Mouse (Mus musculus) heart, embryonic 12.5 days (tissue): ENCODE results near the gene Ptpn3. TPM values are rescaled to one million over a fixed set of nuclear protein-coding genes. Genes with fewer than 3 reads are reported as not detected.

Experiments used
- ATAC-seq: fragments of 200-750 bp; cut with Nextera tagmentation; 2 replicates; pipeline ENCODE4 v1.8.0; 2017; ENCODE audit warnings: moderate TSS enrichment, moderate library complexity; ENCODE audit not compliant: insufficient number of reproducible peaks, low FRiP score
- H3K27ac ChIP-seq: fragments of 300-500 bp; sonication (generic); 2 replicates; pipeline ENCODE4 v1.5.1; 2016; ENCODE audit warnings: mild to moderate bottlenecking, moderate library complexity; ENCODE audit not compliant: poor library complexity, severe bottlenecking
- H3K27me3 ChIP-seq: fragments of 300-500 bp; sonication (generic); replicated peaks from 2 replicates; pipeline ENCODE4 v1.6.1; 2016; ENCODE audit warnings: mild to moderate bottlenecking, moderate library complexity
- H3K36me3 ChIP-seq: fragments of 300-500 bp; sonication (generic); 2 replicates; pipeline ENCODE4 v1.6.1; 2016; ENCODE audit warnings: mild to moderate bottlenecking, moderate library complexity
- H3K4me1 ChIP-seq: fragments of 300-500 bp; sonication (generic); replicated peaks from 2 replicates; pipeline ENCODE4 v1.6.1; 2016; ENCODE audit warnings: mild to moderate bottlenecking
- H3K4me2 ChIP-seq: fragments of 300-500 bp; sonication (generic); 2 replicates; pipeline ENCODE4 v1.6.1; 2016; ENCODE audit warnings: mild to moderate bottlenecking, moderate library complexity
- H3K4me3 ChIP-seq: fragments of 300-500 bp; sonication (generic); 2 replicates; pipeline ENCODE4 v1.5.1; 2016; ENCODE audit warnings: mild to moderate bottlenecking
- H3K9ac ChIP-seq: fragments of 300-500 bp; sonication (generic); 2 replicates; pipeline ENCODE4 v1.6.1; 2016; ENCODE audit warnings: mild to moderate bottlenecking, moderate library complexity
- H3K9me3 ChIP-seq: fragments of 300-500 bp; sonication (generic); replicated peaks from 2 replicates; pipeline ENCODE4 v1.6.1; 2016; ENCODE audit warnings: mild to moderate bottlenecking, moderate library complexity
- WGBS: fragments of 180-500 bp; shearing (Covaris S2); methylation state at CpG from one replicate; pipeline ENCODE4 v1.1.7; 2016; 5-methylcytosine and 5-hydroxymethylcytosine counted together
- polyA plus RNA-seq: library from polyadenylated mRNA; unstranded; fragments of >200 nt; fragmentation: Nextera tagmentation; extraction: Ambion mirVana; gene quantifications from 2 replicates; pipeline ENCODE4 v1.2.1, GENCODE M21; 2016

The Ptpn3 gene
- polyA plus RNA-seq, 1 experiment from 2014 or later: 1.7 TPM

DNA sequence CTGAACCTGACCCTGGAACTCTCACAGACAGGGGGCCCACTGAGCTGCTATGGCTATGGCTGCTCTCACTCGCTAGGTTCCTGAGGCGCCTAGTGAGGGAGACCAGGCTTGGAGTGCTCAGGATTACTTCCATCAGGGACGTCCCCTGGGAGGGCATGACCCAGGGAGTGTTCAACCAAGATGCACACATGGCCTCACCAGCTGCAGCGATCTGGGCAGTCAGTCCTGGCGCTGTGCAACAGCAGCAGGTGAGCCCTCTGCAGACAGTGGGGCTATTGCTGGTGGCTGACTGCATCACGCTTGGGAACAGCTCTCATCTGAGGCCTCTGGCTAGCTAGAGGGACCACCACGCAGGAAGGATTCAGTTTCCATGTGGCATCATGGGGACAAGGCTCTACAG is 63.5 kb downstream of the Ptpn3 start:
- H3K9ac ChIP-seq: no peak overlapping the region
- no peak for ATAC-seq
- H3K27ac ChIP-seq: no peak overlapping the region
- no peak overlapping the region for H3K4me2 ChIP-seq
- H3K4me1 ChIP-seq: peaks cover 51% of the 10 kb centered on the region
- no peaks in the 10 kb centered on the region for H3K36me3 ChIP-seq
- no peaks in the 10 kb centered on the region for H3K27me3 ChIP-seq
- 76% methylated on average over 7 of the region's 7 CpGs for WGBS
- H3K4me3 ChIP-seq: no peak overlapping the region
- H3K9me3 ChIP-seq: no peaks in the 10 kb centered on the region

DNA sequence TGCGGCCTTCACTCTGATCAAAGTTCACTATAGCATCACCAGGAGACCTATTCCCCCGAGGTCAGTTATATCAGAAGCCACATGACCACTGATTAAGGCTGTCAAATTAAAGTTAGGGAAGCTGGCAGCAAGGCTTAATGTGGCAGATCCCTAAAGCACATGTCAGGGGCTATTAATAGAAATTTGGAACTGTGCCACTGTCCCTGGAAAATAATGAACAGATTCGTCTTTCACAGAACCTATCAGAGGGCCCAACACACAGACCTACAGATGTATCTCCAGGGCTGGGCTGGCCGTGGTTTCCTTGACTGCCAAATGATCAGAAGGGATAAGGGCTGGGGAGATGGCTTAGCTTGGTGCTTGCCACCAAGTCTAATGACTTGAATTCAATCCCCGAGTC is 65.1 kb downstream of the Ptpn3 start:
- no peaks in the 10 kb centered on the region for H3K9me3 ChIP-seq
- H3K4me1 ChIP-seq: peaks cover 41% of the 10 kb centered on the region
- H3K36me3 ChIP-seq: peaks cover 7% of the 10 kb centered on the region; the same call in 1 of the 2 replicates
- H3K4me2 ChIP-seq: no peak overlapping the region
- H3K27me3 ChIP-seq: no peaks in the 10 kb centered on the region
- ATAC-seq: 0 out of 2 replicates have a peak, but pooled peaks have one; percentile 66
- peak overlapping the region; percentile 77 for H3K27ac ChIP-seq
- H3K4me3 ChIP-seq: no peak overlapping the region
- 31% methylated on average over 5 of the region's 5 CpGs for WGBS
- no peak overlapping the region for H3K9ac ChIP-seq

DNA sequence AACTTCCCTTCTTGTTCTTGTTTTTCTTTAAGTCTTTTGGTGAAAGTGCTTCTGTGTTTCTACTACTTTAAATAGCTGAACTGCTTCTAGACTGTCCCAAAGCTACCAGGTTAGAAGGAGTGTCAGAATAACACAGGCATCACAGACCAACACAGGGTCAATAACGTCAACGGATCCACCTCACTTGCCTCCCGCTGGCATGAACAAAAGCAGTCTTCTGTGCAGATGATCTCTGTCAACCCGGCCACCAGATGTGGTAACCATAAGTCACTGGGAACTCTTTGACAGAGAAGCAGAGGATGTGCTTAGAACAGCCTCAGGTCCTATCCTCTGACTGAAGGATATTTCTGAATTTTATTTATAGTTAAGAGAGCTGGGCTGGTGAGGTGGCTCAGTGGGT is 65.9 kb downstream of the Ptpn3 start:
- no peak overlapping the region for H3K4me2 ChIP-seq
- no peaks in the 10 kb centered on the region for H3K9me3 ChIP-seq
- no peak overlapping the region for H3K9ac ChIP-seq
- H3K4me3 ChIP-seq: no peak overlapping the region
- 82% methylated on average over 4 of the region's 4 CpGs for WGBS
- H3K27ac ChIP-seq: 0 out of 2 replicates have a peak overlapping the region, but pooled peaks have one; percentile 77
- H3K27me3 ChIP-seq: no peaks in the 10 kb centered on the region
- H3K4me1 ChIP-seq: peaks cover 38% of the 10 kb centered on the region
- no peak for ATAC-seq
- H3K36me3 ChIP-seq: peaks cover 7% of the 10 kb centered on the region; the same call in 1 of the 2 replicates

DNA sequence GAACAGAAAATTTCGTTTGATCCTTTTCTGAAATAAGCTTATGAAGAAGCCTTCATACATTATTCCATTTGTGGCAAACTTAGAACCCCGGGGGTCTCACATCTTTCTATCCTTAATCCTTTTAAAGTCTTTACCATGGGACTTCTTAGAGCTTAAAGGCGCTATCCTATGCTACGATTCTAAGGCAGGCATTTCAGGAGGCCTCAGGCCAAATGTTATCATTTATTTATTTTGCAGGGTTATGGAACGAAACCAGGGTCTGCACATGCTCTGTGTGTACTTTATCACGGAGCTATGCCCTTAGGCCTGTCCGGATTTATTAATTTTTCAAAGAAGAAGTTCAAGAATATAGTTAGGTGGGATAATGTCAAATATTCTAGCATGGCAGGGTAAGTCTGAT is 67.3 kb downstream of the Ptpn3 start:
- WGBS: 83% methylated on average over 7 of the region's 7 CpGs
- no peak for ATAC-seq

DNA sequence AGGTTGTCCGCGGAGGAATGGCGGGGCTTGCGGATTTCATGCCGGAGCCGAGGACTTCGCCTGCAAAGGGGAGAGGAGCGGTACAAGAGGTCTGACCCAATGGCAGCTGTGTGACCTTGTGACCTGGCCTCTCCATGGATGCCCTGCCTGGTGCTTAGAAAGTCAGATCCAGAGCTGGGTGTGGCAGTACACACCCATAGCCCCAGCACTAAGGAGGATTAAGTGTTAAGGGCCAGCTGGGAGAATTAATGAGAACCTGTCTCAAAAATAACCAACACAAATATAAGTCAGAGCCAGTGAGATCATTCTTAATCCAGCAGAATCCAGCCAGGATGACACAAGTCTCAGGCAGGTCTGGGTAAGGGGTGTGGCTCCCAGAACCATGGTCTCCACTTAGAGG is 69.2 kb downstream of the Ptpn3 start:
- ATAC-seq: no peak
- H3K9ac ChIP-seq: no peak overlapping the region
- H3K27me3 ChIP-seq: no peaks in the 10 kb centered on the region
- no peak overlapping the region for H3K27ac ChIP-seq
- peaks cover 12% of the 10 kb centered on the region for H3K4me1 ChIP-seq
- H3K9me3 ChIP-seq: no peaks in the 10 kb centered on the region
- H3K4me3 ChIP-seq: no peak overlapping the region
- 94% methylated on average over 8 of the region's 8 CpGs for WGBS
- H3K4me2 ChIP-seq: no peak overlapping the region
- H3K36me3 ChIP-seq: peaks cover 7% of the 10 kb centered on the region; the same call in 1 of the 2 replicates

More for the DNA sequence above, 67.3 kb downstream of the Ptpn3 start:
- no peak overlapping the region for H3K9ac ChIP-seq
- no peak overlapping the region for H3K4me3 ChIP-seq
- no peaks in the 10 kb centered on the region for H3K9me3 ChIP-seq
- no peak overlapping the region for H3K4me2 ChIP-seq
- H3K36me3 ChIP-seq: peaks cover 7% of the 10 kb centered on the region; the same call in 1 of the 2 replicates
- no peak overlapping the region for H3K27ac ChIP-seq
- peaks cover 24% of the 10 kb centered on the region for H3K4me1 ChIP-seq
- no peaks in the 10 kb centered on the region for H3K27me3 ChIP-seq

DNA sequence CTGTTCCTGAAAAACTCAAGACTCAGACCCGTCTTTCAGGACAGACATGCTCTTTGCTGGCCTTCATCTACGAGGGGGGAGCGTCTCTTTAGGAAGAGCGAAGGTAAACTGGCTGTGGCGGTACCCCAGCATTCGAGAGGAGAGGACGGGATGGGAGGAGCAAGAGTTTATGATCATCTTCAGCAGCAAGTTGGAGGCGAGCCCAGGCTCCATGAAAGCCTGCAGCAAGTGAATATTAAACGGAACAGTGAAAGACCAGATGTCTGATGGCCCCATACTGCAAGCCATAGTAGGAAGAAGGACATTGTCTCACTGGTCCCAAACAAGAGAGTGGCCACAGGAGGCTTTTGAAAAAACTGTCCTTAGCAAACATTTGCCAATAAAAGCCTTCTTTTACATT is 70.3 kb downstream of the Ptpn3 start:
- Histone ChIP-seq H3K4me1 (peaks cover 8% of the 10 kb centered on the region; the same call in 1 of the 2 replicates), H3K27ac (no peak overlapping the region), H3K9ac (no peak overlapping the region), H3K4me2 (no peak overlapping the region), H3K36me3 (peaks cover 7% of the 10 kb centered on the region; the same call in 1 of the 2 replicates), H3K9me3 (no peaks in the 10 kb centered on the region), H3K4me3 (no peak overlapping the region), H3K27me3 (no peaks in the 10 kb centered on the region)
- no peak for ATAC-seq
- WGBS: 86% methylated on average over 9 of the region's 9 CpGs

DNA sequence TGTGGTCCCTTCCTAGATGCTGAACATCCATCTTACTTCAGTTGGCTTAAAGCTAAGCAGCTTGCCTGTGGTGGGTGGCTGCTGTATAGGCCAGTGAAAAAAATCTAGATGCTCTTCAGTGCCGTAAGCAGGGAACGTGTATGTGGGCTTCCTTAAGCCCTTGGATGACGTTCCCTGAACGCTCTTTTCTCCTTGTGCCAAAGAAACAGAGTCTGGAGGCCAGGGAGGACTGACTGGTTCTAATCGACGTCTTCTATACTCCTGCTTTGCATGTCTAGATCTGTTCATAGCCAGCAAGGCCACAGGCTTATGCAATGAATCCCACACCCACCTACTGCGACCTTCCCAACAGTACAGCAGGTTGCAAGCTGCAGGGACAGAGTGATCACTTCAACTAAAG is 71.3 kb downstream of the Ptpn3 start:
- Histone ChIP-seq H3K4me3 (no peak overlapping the region), H3K4me1 (0 out of 2 replicates have a peak, but pooled peaks cover 3% of the 10 kb centered on the region), H3K27ac (no peak overlapping the region), H3K4me2 (no peak overlapping the region), H3K27me3 (no peaks in the 10 kb centered on the region), H3K36me3 (peaks cover 7% of the 10 kb centered on the region), H3K9me3 (no peaks in the 10 kb centered on the region), H3K9ac (no peak overlapping the region)
- no peak for ATAC-seq
- 81% methylated on average over 7 of the region's 7 CpGs for WGBS

DNA sequence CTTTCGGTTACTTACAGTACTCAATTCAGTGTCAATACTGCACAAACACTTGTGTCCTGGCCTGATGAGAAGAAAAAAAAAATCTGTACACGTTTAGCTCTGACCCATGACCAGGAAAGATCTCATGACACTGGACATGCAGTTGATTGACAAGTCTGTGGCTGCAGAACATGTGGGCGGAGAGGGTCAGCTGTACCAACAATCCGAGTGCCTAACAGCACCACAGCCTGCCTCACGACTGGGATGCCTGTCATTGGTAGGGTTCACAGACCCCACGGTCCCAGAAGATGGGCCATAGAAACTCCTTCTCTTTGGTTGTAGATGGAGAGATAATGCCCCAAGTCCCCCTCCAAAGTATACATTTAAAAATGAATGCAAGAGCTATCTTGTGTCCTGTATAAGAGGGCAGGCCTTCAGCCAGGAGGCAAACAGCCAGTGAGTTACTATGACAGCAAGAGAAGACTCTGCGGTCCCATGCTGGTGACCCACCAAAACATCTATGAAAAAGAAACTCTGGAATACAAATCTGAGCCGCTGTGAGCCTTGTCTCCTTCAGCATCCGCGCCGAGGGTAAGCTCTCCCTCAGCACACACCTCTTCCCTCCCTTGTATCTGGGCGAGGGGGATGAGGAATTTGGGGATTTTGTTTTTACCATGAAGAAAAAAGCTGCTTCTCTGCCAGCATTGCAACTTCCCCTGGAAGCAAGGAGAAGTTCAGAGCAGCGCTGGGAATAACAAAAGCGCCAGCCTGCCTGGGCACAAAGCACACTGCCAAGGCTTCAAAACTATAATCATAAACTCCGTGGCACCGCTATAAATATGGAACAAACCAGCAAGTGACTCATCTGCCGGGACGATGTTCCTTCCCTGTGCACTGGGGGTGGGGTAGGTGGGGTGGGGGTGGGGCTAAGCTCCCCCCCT is 72.8 kb downstream of the Ptpn3 start:
- Histone ChIP-seq H3K27ac (no peak overlapping the region), H3K4me3 (no peak overlapping the region), H3K4me1 (no peaks in the 10 kb centered on the region), H3K36me3 (peaks cover 12% of the 10 kb centered on the region), H3K9me3 (no peaks in the 10 kb centered on the region), H3K9ac (no peak overlapping the region), H3K4me2 (no peak overlapping the region), H3K27me3 (no peaks in the 10 kb centered on the region)
- no peak for ATAC-seq
- 75% methylated on average over 18 of the region's 18 CpGs for WGBS

DNA sequence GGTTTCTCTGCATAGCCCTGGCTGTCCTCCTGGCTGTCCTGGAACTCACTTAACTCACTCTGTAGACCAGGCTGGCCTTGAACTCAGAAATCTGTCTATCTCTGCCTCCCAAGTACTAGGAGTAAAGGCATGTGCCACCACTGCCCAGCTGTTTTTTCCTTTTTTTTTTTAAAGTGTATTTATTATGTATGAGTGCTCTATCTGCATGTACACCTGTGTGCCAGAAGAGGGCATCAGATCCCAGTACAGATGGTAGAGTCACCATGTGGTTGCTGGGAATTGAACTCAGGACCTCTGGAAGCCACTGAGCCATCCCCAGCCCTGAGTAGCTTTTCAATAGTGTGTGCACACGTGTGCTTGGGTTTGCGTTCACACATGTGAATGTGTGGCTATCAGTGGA is 76.9 kb downstream of the Ptpn3 start:
- Histone ChIP-seq H3K36me3 (peaks cover 5% of the 10 kb centered on the region; the same call in 1 of the 2 replicates), H3K4me1 (no peaks in the 10 kb centered on the region), H3K4me2 (no peak overlapping the region), H3K27ac (no peak overlapping the region), H3K9ac (no peak overlapping the region), H3K9me3 (no peaks in the 10 kb centered on the region), H3K4me3 (no peak overlapping the region), H3K27me3 (no peaks in the 10 kb centered on the region)
- 94% methylated on average over 2 of the region's 2 CpGs for WGBS
- no peak for ATAC-seq

DNA sequence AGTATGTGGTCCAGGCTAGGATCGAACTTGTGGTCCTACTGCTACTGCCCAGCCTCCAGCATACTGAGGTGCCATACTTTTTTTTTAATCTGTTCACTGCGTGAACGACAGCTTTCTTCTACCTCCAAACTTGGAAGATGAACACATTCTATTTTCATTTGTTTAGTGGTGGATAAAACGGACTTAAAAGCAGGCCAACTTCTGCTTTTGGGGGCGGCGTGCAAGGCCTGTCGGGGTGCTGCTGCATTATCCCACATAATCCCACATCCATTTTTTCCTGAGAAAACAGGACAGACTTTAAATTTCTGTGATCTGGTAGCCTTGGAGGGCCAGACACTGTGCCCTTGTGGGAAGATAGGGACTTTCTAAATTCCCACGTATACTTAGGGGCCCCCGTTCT is 83.9 kb downstream of the Ptpn3 start:
- H3K27ac ChIP-seq: no peak overlapping the region
- H3K4me3 ChIP-seq: no peak overlapping the region
- 83% methylated on average over 9 of the region's 9 CpGs for WGBS
- no peak overlapping the region for H3K4me2 ChIP-seq
- H3K36me3 ChIP-seq: no peaks in the 10 kb centered on the region
- H3K9me3 ChIP-seq: no peaks in the 10 kb centered on the region
- no peaks in the 10 kb centered on the region for H3K4me1 ChIP-seq
- no peaks in the 10 kb centered on the region for H3K27me3 ChIP-seq
- H3K9ac ChIP-seq: no peak overlapping the region
- no peak for ATAC-seq

DNA sequence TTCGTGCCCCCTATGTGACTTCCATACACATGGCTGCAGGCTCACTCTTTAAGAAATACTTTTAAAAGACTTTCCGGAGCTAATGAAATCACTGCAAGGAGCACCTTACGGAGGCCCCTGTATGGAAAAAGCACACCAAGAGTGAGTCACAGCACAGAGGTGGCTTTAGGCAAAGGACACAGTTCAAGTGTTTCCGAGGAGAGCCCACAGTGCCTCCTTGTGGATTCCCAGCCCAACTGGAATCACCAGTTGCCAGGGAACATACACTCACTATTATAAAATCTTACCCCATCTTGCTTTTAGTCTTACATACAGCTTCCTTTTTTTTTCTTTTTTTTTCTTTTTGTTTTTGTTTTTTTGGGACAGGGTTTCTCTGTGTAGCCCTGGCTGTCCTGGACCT is 85.1 kb downstream of the Ptpn3 start:
- Histone ChIP-seq H3K36me3 (no peaks in the 10 kb centered on the region), H3K4me1 (no peaks in the 10 kb centered on the region), H3K9me3 (no peaks in the 10 kb centered on the region), H3K27ac (no peak overlapping the region), H3K4me2 (no peak overlapping the region), H3K9ac (no peak overlapping the region), H3K4me3 (no peak overlapping the region), H3K27me3 (no peaks in the 10 kb centered on the region)
- 89% methylated on average over 4 of the region's 4 CpGs for WGBS
- ATAC-seq: no peak
